Mouse (Mus musculus) heart, embryonic 16.5 days (tissue): ENCODE results near the gene Rtn1. TPM values are rescaled to one million over a fixed set of nuclear protein-coding genes. Genes with fewer than 3 reads are reported as not detected.

Source experiments
- ATAC-seq: fragments of 200-750 bp; cut with Nextera tagmentation; replicated peaks from 2 replicates; pipeline ENCODE4 v1.8.0; 2017; ENCODE audit warnings: moderate number of reproducible peaks; ENCODE audit not compliant: insufficient read depth, low FRiP score; ENCODE audit errors: extremely low read depth
- H3K27ac ChIP-seq: fragments of 300-500 bp; sonication (generic); 2 replicates; pipeline ENCODE4 v1.5.1; 2014; ENCODE audit warnings: mild to moderate bottlenecking, low read length, control low read depth, moderate library complexity
- H3K27me3 ChIP-seq: fragments of 300-500 bp; sonication (generic); 2 replicates; pipeline ENCODE4 v1.6.1; 2014; ENCODE audit warnings: low read length, mixed read lengths; ENCODE audit not compliant: control insufficient read depth, insufficient read depth
- H3K36me3 ChIP-seq: fragments of 300-500 bp; sonication (generic); 2 replicates; pipeline ENCODE4 v1.6.1; 2014; ENCODE audit not compliant: control insufficient read depth, insufficient read depth
- H3K4me1 ChIP-seq: fragments of 300-500 bp; sonication (generic); 2 replicates; pipeline ENCODE4 v1.6.1; 2014; ENCODE audit warnings: low read length, mixed read lengths; ENCODE audit not compliant: control insufficient read depth, insufficient read depth
- H3K4me2 ChIP-seq: fragments of 300-500 bp; sonication (generic); 2 replicates; pipeline ENCODE4 v1.6.1; 2014; ENCODE audit warnings: low read depth, mild to moderate bottlenecking, control low read depth, low read length
- H3K4me3 ChIP-seq: fragments of 300-500 bp; sonication (generic); 2 replicates; pipeline ENCODE4 v1.5.1; 2014; ENCODE audit warnings: mild to moderate bottlenecking, control low read depth, low read length
- H3K9ac ChIP-seq: fragments of 300-500 bp; sonication (generic); 2 replicates; pipeline ENCODE4 v1.6.1; 2014; ENCODE audit warnings: low read length, control low read depth
- H3K9me3 ChIP-seq: fragments of 300-500 bp; sonication (generic); replicated peaks from 2 replicates; pipeline ENCODE4 v1.6.1; 2016; ENCODE audit warnings: low read length; ENCODE audit not compliant: control insufficient read depth
- WGBS: fragments of 180-500 bp; shearing (Covaris S2); extraction: QIAGEN DNeasy Blood & Tissue Kit; methylation state at CpG from one replicate; pipeline ENCODE4 v1.1.7; 2014; 5-methylcytosine and 5-hydroxymethylcytosine counted together
- polyA plus RNA-seq: library from polyadenylated mRNA; unstranded; fragments of >200 nt; fragmentation: Nextera tagmentation; extraction: Ambion mirVana; gene quantifications from 2 replicates; pipeline ENCODE4 v1.2.1, GENCODE M21; 2015

The Rtn1 gene
- polyA plus RNA-seq, 1 experiment from 2014 or later: 10.1 TPM

DNA sequence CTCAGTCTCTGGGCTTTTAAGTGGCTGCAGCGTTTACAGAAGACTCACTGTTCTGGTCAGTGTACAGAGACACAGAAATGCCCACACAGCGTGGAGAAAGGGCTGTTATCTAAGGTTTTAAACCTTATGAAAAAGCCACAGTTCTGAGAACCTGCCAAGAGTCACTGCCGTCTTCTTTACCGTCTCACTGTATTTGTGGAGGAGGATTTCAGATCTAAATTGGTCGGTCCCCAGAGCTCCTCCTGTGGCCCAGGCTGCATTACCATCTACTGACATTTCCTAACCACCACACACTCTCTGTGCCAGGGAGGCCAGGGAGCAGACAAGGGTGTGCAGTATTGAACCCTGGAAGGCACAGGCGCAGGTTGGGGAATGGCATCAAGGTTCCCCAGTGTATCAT lies 151.9 kb downstream of the Rtn1 start:
- H3K27me3 ChIP-seq: no peaks in the 10 kb centered on the region
- 46% methylated on average over 6 of the region's 6 CpGs for WGBS
- no peaks in the 10 kb centered on the region for H3K36me3 ChIP-seq
- no peaks in the 10 kb centered on the region for H3K9me3 ChIP-seq
- H3K27ac ChIP-seq: no peak overlapping the region
- no peak overlapping the region for H3K4me2 ChIP-seq
- no peak overlapping the region for H3K9ac ChIP-seq
- no peaks in the 10 kb centered on the region for H3K4me1 ChIP-seq
- no peak for ATAC-seq
- no peak overlapping the region for H3K4me3 ChIP-seq

DNA sequence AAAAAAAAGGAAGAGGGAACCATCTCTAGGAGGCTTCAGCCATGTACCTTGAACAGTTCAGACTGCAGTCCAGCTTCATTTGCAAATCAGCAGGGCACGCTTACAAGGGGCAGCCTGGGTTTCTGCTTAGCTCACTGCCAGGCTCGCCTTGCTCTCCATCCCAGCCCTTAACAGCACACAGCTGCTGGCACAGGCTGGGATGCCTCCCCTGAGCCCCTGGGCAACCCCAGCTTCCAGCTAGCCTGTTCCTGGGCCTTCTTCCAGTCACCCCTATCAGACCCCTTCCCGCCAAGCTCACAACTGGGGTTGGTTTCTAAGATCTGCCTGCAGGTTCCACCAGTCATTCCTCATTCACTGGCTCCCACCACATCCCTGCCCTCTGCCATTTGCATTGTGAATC lies 155.8 kb downstream of the Rtn1 start:
- Histone ChIP-seq H3K4me1 (no peaks in the 10 kb centered on the region), H3K4me3 (no peak overlapping the region), H3K4me2 (no peak overlapping the region), H3K36me3 (no peaks in the 10 kb centered on the region), H3K9ac (no peak overlapping the region), H3K27ac (no peak overlapping the region), H3K27me3 (no peaks in the 10 kb centered on the region), H3K9me3 (peaks cover 3% of the 10 kb centered on the region; the same call in 1 of the 2 replicates)
- WGBS: 79% methylated on average over 3 of the region's 3 CpGs
- ATAC-seq: no peak

DNA sequence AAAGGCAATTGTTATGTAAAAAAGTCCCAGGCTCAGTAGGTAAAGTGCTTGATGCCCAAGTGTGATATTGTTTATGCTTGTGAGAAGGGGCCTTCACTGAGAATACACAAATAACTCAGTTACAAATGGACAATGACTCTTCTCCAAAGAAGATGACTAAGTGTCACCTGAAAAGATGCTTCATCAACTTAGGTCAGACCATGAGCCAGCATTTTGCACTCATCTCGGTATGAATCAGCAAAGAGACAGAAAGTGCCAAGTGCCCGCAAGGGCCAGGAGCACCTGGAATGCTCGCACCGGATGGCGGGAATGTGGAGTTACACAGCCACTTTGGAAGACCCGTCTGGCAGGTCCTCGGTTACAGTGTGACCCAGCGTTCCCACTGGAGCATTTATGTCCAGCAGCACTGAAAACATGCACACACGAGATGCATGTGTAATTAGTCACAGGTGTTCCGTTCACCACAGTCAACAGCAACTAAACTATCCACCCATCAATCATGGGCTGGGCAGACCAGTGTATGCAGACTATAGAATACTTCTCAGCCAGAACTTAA lies 156.9 kb downstream of the Rtn1 start:
- Histone ChIP-seq H3K27ac (no peak overlapping the region), H3K36me3 (no peaks in the 10 kb centered on the region), H3K27me3 (no peaks in the 10 kb centered on the region), H3K4me3 (no peak overlapping the region), H3K9ac (no peak overlapping the region), H3K9me3 (peaks cover 3% of the 10 kb centered on the region; the same call in 1 of the 2 replicates), H3K4me1 (no peaks in the 10 kb centered on the region), H3K4me2 (no peak overlapping the region)
- no peak for ATAC-seq
- WGBS: 77% methylated on average over 10 of the region's 10 CpGs

DNA sequence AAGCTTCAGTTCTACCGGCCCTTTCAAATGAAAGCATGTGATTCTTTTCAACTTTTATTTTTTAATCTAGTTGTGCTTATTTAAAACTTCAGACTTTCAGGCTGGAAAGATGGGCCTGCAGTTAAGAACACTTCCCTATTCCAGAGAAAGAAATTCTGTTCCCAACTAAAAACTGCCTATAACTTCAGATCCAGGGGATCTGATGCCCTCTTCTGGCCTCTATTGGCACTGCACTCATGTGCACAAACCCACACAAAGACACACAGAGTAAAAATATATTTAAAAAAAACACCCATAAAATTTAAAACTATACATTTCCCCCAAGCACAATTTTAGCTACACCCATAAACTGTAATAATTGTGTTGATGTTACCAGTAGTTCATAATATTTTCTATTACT lies 163.9 kb downstream of the Rtn1 start:
- H3K9ac ChIP-seq: no peak overlapping the region
- H3K4me3 ChIP-seq: no peak overlapping the region
- no peaks in the 10 kb centered on the region for H3K4me1 ChIP-seq
- peaks cover 5% of the 10 kb centered on the region; the same call in 1 of the 2 replicates for H3K9me3 ChIP-seq
- H3K4me2 ChIP-seq: no peak overlapping the region
- WGBS: 87% methylated on average over 1 of the region's 1 CpGs
- H3K27me3 ChIP-seq: no peaks in the 10 kb centered on the region
- H3K36me3 ChIP-seq: no peaks in the 10 kb centered on the region
- no peak for ATAC-seq
- no peak overlapping the region for H3K27ac ChIP-seq

DNA sequence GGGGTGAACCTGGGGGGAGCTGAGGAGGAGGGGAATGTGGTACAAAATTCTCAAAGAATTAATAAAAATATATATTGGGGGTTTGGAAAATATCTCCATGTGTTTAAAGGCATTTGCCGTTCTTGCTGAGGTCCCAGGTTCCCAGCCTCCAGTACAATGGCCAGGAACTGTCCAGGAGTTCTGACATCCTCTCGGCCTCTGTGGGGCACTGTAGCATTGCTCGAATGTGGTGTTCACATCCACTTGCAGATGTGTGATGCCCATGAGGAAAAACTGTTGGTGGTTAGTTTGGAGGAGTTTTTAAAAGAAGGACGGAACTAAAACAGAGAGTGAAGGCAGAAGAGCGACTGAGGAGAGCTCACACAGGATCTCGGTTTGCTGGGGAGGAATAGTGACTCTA lies 166.0 kb downstream of the Rtn1 start:
- ATAC-seq: no peak
- Histone ChIP-seq H3K4me2 (no peak overlapping the region), H3K9ac (no peak overlapping the region), H3K27me3 (peaks cover 7% of the 10 kb centered on the region), H3K36me3 (no peaks in the 10 kb centered on the region), H3K9me3 (peaks cover 2% of the 10 kb centered on the region; the same call in 1 of the 2 replicates), H3K27ac (no peak overlapping the region), H3K4me3 (no peak overlapping the region), H3K4me1 (0 out of 2 replicates have a peak, but pooled peaks cover 2% of the 10 kb centered on the region)
- 58% methylated on average over 6 of the region's 6 CpGs for WGBS

DNA sequence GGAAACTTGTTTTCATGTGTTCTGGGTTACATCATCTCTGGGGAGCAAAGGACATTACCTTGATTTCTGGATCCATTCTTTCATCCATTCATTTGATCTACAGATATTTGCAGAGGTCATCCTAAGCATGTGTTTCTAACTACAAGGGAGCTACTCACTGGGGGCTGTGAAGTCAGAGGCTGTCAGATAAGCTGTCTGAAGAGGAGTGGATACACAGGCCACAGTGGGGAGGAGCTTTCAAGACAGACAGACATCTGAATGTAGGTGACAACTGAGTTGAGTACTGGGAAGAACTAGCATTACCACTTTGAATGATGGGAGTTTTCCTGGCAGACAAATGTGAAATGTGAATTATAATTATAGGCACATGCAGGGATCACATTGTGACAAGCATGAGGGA lies 168.3 kb downstream of the Rtn1 start:
- Histone ChIP-seq H3K36me3 (no peaks in the 10 kb centered on the region), H3K27me3 (peaks cover 22% of the 10 kb centered on the region), H3K4me3 (no peak overlapping the region), H3K9me3 (peaks cover 2% of the 10 kb centered on the region; the same call in 1 of the 2 replicates), H3K4me2 (no peak overlapping the region), H3K27ac (no peak overlapping the region), H3K4me1 (peaks cover 8% of the 10 kb centered on the region), H3K9ac (no peak overlapping the region)
- no peak for ATAC-seq

DNA sequence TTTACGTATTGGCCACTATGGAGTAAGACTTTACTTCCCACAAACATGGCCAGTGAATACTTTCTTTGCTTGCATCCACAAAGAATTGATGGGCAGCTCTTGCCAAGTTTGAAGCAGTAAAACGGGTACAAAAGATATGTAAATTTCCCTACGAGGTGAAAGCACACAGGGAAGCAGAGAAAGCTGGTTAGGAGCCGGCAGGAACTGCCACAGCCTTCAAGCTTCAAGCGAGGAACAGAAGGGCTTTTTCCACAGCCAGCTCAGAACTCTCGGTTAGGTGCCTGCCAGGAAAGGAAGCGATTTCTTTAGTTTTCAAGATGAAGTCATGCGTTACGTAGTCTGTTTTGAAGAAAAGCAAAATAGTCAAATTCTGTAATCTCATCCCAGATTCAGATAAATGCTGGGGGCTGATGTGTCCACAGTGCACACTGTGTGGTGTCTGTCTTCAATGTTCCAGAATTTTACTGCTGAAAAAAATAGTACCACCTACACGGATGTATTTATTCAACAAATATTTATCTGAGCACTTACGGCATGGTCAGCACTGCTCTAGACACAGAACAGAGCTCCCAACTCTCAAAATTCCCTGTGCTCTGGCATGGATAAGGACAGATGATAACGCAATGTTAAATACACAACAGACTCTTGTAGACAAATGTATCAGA lies 169.5 kb downstream of the Rtn1 start:
- H3K4me3 ChIP-seq: no peak overlapping the region
- H3K9me3 ChIP-seq: no peaks in the 10 kb centered on the region
- no peak overlapping the region for H3K4me2 ChIP-seq
- H3K4me1 ChIP-seq: peaks cover 8% of the 10 kb centered on the region
- H3K27ac ChIP-seq: no peak overlapping the region; the same call in 1 of the 2 replicates
- no peak overlapping the region for H3K9ac ChIP-seq
- H3K36me3 ChIP-seq: no peaks in the 10 kb centered on the region
- peaks cover 24% of the 10 kb centered on the region for H3K27me3 ChIP-seq
- peak; percentile 74 for ATAC-seq
- 43% methylated on average over 12 of the region's 12 CpGs for WGBS

DNA sequence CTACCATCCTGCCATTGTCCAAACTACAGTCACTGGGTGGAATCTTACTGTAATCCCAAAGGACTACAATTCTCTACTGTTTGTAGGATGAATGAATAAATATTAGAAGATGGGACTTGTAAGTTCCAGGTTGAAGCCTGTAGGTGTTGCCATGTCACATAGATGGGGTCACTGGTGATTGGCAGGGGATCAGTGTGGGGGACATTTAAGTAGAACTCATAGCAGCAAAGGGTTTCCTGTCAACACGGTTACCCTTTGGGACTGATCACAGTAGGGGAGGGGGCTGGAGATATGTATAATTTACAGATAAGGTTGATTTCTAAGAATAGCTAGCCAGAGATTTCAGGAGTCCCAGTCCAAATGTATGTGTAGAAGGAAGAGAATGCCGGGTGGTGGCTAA lies 171.6 kb downstream of the Rtn1 start:
- H3K4me1 ChIP-seq: peaks cover 8% of the 10 kb centered on the region
- H3K9ac ChIP-seq: peak overlapping the region; percentile 60; the same call in 1 of the 2 replicates
- no peak for ATAC-seq
- peak overlapping the region; percentile 56 for H3K4me3 ChIP-seq
- H3K9me3 ChIP-seq: no peaks in the 10 kb centered on the region
- no peak overlapping the region for H3K27ac ChIP-seq
- H3K27me3 ChIP-seq: peaks cover 24% of the 10 kb centered on the region
- no peaks in the 10 kb centered on the region for H3K36me3 ChIP-seq
- H3K4me2 ChIP-seq: peak overlapping the region; percentile 92
- 38% methylated on average over 2 of the region's 2 CpGs for WGBS

DNA sequence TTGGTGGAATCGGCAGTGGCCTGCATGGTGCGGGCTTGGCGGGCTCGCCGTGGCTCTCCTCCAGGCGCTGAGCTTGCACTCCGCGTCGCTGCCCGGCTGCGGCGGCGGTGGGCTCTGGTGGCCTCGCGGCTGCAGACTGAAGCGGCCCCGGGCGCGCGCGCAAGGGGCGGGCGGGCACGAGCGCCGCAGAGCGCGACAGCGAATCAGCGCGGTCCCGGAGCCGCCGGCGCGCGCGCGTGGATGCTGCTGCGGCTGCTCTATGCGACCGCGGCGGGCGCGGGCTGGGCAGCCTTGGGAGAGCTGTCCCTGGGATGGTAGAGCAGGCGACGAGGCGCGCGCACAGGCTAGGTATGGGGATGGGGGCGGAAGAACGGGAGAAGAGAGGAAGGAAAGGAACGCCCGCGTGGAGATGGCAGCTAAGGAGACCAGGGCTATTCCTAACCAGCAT lies 172.3 kb downstream of the Rtn1 start:
- no peak overlapping the region for H3K27ac ChIP-seq

More for the DNA sequence above, 172.3 kb downstream of the Rtn1 start:
- Histone ChIP-seq H3K9ac (peak overlapping the region; percentile 60), H3K27me3 (peaks cover 24% of the 10 kb centered on the region), H3K4me1 (peaks cover 8% of the 10 kb centered on the region), H3K36me3 (no peaks in the 10 kb centered on the region), H3K4me2 (peak overlapping the region; percentile 92), H3K9me3 (no peaks in the 10 kb centered on the region), H3K4me3 (peak overlapping the region; percentile 56)
- peak; percentile 81 for ATAC-seq
- under 1% methylated on average over 56 of the region's 56 CpGs for WGBS
